Mouse (Mus musculus) embryo, embryonic 11 days (tissue): ENCODE results near the gene Lgi4.
A peak's percentile ranks its signal among the peaks of the same experiment; 100 is the strongest.

Experiments
- DNase-seq: peaks from one replicate; pipeline ENCODE4 v3.0.0-alpha.2; 2015

Gene Lgi4

DNA sequence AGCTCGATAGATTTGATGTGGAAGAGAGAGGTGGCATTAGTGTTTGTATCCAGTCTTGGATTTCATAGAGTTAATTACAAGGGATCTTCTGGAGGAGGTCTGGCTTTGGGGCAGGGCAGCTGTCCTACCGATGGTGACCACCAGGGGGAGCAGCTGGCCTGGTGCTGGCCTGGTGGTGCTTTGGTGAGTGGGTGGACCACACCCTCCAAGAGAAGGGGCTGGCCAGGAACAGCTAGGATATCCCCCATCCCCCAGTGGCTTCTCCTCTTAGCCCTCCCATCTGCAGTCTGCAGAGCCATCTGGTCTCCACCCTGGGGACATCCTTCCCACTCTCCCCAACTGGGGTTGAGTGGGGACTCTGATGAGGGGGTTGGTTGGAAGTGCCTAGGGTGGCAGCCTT lies at the start of gene Lgi4:
Lgi4 (plus strand) TSS at position 235 of the 400 bp plus-strand sequence.
- peak; percentile 81 for DNase-seq

DNA sequence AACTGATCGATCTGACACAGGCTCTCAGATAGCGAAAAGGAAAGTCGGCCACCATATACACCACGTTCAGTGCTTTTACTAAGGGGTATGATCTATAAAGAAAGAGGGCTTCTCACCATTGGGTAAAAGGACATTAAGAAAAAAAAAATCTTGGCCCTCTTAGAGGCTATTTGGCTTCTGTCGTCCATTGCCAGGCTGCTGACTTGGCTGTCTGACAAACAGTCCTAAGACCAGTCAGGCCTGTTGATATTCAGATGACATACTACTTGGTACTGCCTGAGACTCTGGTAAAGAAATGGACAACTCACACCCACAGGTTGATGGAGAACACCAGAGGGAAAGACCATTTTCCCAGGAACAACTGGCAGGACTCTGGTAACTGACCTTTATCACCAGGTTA lies 46.2 kb upstream of the Lgi4 start:
- no peak for DNase-seq

DNA sequence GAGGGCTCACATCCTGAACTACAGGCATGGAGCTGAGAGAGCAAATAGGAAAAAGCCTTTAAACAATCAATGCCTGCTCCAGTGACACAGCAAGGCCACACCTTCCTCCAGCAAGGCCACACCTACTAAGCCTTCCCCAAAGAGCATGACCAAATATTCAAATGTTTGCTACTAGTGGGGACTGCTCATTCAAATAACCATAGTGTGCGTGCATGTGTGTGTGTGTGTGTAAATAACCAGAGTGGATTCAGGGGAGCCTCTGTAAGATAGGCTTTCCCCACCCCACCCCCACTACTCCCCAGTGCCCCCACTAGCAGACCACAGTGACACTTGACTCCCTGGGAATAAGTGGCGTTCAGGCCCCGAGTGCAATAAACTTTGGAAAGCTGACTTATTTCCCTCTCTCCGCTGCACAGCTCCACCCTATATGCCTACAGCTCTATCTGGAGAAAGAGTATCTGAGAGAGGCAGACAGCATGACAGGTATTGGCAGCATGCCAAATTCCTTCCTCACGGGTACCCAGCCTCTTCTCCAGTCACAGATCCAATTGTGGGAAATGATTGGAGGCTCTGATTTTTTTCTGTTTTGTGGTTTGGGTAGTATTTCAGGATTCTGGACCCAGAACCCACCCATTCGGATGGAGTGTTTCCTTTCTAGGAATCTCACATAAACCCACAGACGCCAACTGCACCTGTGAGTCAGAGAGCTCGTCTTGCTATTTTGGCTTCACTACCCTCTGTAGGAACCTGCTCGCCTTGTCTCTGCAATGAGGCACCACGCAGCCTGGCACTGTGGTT lies 41.8 kb upstream of the Lgi4 start:
- peak; percentile 22 for DNase-seq

DNA sequence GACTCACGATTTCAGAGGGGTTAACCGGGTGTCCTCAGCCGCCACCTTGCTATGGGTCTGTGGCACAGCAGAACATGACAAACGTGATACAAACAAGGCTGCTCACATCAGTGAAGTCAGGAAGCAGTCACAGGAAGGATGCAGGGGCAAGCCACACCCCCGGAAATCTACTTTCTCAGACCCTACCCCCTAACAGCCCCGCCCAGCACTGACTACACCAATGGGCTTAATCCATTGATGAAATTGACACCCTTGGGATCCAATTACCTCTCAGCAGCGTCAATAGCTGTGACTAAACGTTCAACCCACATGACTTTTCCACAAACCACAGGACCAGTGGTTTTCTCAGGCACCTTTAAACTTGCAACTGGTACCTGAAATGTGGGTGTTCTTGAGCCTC lies 30.5 kb upstream of the Lgi4 start:
- DNase-seq: no peak

DNA sequence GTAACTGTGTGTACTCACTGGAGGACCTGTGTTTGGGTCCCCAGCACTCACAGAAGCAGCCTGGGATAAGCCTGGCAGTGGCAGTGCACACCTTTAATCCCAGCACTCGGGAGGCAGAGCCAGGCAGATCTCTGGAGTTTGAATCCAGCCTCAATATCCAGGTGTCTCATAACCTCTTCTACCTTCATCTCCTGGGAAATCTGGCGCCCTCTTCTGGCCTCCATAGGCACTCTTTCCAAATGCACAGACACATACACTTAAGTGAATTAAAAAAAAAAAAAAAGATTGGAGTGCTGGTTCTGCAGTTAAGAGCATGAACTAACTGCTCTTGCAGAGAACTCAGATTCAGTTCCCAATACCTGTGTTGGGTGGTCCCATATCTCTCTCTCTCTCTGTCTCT lies 28.4 kb upstream of the Lgi4 start:
- no peak for DNase-seq

DNA sequence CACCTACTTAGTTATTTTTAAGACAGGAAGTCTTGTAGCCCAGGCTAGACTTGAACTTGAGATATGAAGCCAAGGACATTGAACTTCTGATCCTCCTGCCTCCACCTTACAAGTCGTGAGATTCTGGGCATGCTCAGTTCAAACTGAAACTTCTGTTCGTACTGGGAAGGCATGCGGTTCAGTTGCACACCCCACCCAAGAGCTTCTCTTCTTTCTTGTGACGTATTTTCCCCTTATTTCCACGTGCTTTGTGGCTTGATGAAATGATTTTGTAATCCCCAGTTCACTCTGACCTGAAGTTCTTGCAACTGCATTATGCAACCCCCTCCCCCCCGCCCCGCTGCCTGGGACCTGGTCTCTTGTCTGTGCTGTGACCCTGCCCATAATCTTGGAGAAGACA lies 27.4 kb upstream of the Lgi4 start:
- DNase-seq: no peak

DNA sequence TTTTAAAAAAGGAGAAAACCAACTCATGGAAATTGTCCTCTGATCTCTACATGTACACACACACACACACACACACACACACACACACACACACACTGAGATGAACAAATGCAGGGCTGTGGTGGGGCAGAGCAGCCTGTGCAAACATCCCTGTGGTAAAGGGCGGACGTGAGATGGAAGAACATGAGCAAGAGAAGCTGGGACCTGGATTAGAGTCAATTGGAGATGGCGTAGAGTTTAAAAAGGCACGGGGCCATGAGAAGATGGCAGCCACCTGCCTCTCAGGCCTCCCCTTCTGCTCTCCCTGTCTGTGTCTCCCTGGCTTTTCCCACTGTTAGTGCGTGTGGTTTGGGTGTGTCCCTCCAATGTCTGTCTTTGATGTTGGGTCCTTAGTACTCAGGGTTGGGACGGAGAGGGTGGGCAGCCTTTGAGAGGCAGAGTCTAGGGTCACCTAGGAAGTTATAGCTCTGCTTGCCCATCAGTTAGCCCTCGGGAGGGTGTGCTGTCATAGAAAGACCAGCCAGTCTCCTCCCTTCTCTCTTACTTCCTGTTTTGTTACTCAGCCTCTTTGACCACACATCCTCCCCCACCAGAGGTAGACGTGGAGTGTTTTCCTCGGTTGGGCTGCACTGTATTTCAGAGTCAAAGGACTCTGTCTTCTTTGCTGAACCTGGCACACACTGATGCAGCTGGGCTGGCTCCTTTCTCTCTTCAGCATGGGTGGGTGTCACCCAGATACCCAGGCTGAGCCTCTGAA lies 25.6 kb upstream of the Lgi4 start:
- DNase-seq: no peak

DNA sequence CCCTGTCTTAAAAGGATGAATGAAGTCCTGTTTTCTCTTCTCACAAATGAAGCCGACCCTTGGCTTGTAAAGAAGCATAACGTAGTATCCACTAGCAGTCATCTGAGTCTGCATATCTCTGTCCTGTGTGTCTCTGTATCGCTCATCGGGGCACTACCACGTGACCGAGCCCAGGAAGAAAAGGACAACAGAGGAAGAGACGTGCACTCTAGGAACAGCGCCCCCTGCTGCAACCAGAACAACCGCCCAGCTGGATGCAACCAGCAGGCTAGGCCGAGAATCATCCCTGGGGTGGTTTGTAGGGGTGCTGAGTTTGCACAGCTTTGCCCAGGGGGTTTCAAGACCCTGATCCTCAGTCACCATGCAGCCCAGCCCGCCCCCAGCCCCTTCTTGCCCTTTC lies 24.4 kb upstream of the Lgi4 start:
- DNase-seq: no peak

DNA sequence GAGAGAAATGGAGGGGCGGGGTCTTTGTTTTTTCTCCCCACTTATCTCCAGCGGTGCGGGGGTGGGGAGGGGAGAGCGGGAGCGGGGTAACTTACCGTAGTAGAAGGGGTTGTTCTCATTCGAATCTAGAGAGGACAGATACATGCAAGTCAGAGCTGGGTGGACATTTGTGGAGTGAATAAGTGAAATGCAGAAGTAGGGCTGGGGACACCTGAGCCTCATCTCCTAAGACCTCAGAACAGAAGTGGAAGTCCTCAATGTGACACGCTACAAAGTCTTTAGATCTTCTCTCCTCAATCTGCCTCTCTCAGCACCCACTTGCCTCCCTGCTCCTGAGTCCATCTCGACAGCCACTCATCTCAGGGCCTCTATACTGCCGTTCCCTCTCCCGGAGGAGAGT lies 23.9 kb upstream of the Lgi4 start:
- no peak for DNase-seq

DNA sequence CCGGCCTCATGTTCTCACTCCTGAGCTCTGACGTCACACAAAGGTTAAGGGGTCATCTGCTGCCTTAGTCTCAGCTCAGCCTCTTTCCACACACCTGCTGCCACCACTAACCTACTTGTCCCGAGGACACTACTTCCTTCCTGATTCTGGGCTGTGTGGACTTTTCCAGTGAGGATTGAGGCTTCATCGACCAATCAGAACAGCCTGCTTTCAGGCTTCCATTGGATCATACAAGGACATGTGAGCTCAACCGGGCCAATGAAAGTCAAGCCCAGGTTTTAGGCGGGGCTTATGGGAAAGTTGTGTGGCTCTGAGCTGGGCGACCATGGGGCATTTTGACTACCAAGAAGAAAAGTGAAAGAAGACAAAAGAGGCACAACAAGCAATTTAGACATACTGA lies 22.2 kb upstream of the Lgi4 start:
- no peak for DNase-seq

DNA sequence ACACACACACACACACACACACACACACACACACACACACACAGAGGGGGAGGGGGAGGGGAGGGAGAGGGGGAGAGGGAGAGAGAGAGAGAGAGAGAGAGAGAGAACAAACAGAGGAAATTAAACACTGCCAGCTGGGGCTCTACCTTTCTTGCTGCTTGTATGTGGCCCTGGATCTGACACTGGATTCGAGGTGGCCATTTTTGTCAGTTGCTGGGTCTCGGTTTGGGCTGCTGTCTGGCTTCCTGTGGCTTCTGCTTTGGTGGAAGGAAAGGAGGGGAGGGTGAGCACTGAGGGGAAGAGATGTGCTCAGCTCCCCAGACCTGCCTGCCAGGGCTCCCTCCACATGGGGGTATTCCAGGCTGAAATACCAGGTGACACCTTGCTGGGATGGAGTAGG lies 21.5 kb upstream of the Lgi4 start:
- no peak for DNase-seq

DNA sequence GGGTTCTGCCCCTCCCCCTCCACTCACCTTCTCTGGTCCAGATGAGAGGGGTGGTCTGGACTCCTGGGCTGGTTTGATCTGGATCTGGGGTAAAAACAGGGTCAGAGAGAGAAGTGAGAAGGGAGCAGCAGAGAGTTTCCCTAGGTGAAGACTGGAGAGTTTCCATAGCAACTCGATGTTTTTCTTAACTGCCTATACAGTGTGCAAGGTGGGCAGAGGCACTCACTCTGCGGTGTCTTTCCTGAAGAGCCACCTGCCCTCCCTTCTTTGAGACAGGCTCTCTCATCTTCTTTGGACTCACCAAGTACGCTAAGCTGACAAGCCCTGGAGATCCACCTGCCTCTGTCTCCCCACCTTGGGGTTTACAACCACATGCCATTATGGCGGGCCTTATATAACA lies 20.1 kb upstream of the Lgi4 start:
- DNase-seq: no peak

DNA sequence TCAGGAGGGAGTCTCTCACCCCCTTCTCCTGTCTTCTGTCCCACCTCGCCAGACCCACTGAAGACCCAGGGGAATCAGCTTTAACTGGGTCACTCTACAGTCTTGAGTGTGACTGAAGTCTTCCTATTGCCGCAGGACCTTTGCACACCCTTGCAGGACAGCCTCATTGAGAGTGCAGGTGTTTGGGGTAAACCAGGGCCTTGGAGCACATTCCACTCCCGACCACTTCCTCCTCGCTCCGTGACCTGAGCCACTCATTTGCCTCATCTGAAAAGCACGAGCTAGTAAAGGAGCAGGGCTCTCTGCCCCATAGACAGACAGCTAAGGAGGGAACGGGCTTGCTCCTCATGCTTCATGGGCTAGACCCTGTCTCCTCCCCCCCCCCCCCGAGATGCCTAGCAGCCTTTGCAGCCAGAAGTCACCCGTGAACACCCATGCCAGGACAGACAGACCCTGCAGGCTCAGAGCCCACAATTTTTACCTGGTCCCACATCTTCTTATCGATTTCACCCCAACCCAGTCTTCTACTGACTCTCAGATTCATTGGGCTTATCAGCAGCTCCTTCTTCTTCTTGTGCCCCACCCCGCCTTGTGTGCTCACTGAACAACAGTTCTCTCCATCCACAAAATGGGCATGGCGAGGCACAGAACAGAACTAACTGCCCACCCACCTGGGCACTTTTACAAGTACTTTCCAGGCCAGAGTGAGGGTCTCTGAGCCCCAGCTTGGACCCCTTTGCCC lies 18.7 kb upstream of the Lgi4 start:
- no peak for DNase-seq

DNA sequence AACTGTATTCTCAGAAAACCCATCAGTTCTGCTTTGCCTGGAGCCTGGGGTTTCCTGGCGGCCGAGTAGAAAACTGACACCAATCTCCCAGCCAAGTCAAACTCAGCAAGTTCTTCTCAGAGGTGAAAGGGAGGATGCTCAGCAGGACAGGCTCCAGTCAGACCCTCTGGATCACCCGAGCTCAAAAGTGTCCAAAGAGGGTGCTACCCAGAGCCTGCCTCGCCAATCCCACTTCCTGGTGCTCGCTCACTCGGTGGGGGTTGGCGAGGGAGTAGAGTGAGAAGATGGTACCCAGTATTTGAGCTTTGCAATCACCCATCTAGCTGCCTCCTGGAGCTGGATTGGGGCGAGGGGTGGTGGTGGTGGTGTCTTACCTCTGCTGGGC lies 18.1 kb upstream of the Lgi4 start:
- DNase-seq: no peak

DNA sequence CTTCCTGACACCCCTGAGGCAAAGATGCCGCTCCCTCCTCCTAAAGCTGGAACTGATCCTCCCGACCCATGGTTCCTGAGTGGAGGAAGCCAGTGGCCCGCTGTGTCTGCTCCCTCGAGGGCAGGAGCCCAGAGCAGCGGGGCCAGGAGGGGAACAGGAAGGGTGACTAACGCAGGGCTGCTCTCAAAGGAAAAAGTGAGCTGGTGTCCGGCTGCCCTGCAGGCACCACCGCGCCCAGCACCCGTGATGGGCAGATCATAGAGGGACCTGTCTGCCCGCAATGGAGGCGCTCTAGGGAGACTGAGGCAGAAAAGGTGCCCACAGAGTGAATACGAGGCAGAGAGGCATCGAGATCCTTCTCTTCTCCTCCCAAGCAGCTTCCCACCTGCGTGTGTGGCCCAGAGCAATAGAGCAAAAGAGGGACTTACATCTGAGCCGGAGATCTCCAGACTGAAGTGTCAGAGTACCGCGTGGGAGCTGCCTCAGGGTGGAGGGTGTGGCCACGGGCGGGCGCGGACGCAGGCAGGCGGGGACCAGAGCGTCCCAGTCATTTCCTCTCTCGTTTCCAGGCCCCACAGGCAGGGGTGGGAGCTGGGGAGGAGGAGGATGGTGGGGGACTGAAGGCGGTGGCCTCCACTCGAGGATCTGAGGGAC lies 17.4 kb upstream of the Lgi4 start:
- no peak for DNase-seq

DNA sequence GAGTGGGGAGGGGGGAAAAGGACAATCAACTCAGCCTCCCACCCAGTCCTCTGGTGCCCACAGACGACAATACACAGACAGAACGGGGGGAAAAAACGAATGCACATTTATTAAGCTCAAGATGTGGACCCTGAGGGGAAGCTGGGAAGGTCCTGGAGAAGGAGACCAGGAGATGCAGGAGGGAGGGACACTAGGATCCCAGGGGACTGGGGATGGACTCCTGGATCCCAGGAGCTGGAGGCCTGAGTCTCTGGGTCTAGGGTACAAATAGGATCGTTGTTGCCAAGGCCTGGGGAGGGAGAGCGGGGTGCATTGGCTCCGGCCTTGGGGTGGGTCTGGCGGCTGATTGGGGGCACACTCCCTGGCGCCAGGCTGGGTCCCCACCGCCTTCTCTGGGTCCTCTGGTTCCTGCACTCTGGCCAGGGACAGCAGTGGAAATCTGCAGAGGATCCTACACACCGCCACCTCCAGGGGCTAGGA lies 16.7 kb upstream of the Lgi4 start, which contains the start of gene Fxyd5:
Fxyd5 (minus strand) TSS at position 51 of the 480 bp plus-strand sequence.
- no peak for DNase-seq

DNA sequence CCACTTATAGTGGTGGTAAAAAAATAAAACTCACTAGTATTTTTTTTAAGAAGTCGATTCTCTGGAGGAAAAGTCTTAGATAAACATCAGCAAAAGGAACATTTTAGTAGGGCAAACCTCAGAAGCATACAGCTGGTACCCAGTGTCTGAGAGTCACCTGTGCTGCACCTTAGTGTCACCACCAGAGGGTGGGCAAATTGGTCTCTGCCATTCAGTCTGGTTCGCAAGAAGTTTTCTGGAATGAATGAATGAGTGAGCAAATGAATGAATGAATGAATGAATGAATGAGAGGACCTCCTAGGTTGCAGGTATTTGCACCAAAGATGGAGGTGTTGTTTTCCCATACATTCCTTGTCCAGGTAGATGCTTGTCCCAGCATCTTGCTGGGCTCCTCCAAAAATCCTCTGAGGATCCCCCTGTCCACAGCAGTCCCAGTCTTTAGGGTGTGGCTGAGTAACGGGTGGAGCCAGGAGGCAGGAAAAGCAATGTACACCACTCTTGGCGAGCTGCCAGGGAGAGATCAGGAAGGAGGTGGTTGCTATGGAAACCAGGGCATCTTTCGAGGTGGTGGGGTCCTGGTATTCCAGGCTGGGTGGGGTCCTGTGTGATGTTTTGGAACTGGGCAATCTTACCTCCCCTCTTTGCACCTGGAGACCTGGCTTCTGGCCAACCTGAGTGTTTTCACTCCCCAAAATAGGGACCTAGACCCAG lies 9.9 kb upstream of the Lgi4 start:
- peak; percentile 66 for DNase-seq

DNA sequence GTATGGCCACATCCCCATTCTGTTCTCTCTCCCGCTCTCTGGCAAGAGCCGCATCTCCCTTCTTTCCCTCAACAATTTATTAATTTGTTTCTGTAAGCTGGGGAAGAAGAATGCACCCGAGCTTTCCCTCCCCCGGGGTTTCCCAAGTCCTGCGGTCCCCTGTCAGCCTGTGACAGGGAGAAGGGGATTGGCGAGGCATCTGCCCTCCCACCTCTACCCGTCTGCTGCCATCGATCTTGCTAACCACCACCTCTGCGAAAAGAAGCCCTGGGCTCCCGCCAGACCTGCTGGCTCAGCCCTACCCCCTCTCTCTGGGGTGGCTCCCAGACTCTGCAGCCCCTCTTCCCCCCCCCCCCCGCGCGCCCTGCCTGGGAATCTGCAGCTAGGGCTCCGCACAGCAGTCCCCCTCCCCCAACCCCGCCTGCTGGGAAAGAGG lies 9.3 kb upstream of the Lgi4 start:
- DNase-seq: peak; percentile 31

DNA sequence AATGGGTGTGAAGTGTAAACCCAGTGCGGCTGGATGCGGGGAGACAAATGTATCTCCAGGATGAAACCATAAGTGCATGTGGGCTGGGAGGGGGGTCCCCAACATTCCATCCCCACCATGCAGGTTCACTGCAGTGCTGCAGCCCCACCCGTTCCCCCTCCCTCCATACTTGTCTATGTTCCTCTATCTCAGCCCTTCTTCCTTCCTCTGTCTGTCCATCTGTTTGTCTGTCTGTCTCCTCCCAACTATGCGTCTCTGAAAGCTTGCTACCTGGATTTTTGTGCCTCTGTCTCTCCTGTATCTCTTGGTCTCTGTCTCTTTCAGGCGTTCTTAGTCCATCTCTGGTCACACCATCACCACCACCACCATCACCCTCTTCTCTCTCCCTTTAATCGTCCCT lies 8.7 kb upstream of the Lgi4 start:
- no peak for DNase-seq

DNA sequence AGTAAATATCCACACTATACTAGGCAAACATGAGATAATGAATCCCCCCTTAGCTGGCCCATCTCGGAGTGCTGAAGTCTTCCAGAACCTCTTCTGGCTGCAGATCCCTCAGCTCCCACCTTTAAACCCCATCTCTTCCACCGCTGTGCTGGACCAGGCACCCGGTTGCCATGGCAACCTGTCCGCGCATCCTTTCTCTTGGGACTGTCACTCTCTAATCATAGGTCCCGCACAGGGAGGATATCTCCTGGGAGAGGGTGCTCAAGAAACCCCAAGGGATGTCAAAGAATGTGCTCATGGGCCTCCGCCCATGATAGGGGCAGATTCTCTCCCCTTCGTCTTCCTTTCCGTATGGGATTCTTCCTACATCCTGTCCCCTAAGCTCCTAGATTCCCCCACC lies 8.2 kb upstream of the Lgi4 start:
- no peak for DNase-seq

DNA sequence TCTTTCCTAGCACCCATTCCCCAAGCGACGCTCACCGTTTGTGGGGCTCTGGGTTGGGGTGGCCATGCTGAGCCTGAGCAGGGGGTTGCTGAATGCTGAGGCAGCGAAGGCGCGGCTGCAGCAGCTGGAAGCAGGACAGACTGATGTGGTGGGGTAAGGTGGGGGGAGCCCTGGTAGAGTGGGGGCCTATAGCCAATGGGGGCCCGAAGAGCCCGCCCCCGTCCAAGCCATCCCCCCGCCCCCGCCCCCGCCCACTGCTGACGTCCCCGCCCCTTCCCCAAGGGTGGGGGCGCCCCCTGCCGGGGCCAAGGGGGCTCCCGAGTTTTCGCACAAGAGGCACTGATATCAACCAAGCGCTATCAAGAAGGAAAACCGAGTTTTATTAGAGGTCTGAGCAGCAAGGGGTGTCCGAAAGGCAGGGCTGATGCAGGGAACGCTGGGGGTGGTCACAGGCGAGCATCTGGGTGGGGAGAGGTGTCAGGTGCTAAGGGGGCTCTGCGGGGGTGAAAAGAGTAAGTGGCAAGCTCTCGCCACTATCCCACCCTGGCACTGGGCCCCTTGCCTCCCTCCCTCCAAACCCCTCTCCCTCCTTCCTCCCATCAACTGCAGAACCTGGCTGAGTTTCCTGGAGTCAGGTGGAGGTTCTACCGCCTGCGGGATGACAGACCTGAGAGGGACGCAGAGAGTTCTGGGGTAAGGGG lies 7.7 kb upstream of the Lgi4 start, which contains the start of gene Fxyd7:
Fxyd7 (minus strand) TSS at position 147 of the 701 bp plus-strand sequence.
- no peak for DNase-seq

DNA sequence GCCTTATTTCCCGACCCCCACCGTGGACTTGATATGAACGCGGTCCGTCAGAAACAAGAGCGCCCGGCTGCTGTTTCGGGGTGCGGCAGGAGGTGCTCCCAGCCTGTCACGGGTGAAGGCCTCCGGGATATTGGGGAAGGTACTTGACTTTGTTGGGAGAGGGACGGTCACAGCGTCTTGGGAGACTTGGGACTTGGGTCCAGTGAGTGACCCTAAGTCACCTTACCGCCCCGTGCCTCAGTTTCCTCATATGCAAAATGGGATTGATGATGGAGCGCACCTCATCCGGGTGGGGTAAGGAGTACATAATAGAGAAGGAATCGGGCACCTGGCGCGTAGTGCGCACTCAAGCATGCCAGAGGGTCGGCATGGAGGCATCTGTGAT lies 6.9 kb upstream of the Lgi4 start:
- no peak for DNase-seq
